Mouse (Mus musculus) T-helper 17 cell (primary cell): Measurements from ENCODE around the gene Zbtb37.
"Not testable (repeated sequence)": the region's sequence is repeated elsewhere in the genome, so short reads cannot be mapped to it uniquely, and the experiment has no call there.

ENCODE experiments used
- in situ Hi-C, 2 experiments: fragments of 300-600 bp; cut with MboI, MseI; formaldehyde crosslinking; loops; 1 replicate in 1 of 2; 2 replicates in 1 of 2; pipeline ENCODE4 v1.15.1; 2025; ENCODE audit warnings: high pct_unique_total_duplicates in 2 of 2

Gene Zbtb37

DNA sequence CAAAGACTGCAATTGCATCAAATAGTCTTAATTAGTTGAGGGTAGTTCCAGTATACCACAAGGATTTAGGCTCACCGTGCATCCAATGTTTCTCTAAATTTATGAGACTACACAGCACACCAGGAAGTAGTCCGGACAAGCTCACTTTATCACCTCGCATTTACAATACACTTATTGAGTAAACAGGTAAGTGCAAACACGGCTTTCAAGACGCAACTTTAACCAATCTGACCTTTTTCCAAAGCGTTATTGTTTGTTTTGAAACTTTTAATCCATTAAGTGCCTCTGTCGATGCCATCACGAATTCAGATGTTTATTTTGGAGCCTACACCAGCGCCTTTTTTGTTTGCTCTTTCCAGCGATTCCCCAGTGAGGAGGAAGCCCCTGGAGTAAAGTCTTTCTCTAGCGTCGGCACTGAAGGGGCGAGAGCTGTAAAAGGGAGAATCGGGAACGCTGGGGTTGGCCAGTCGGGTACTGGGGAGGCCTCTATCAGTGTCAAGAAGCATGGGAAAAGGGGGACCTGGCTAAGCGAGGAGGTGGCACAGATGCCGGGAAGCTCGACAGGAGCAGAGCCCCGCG is 704 bp downstream of the Zbtb37 start:
- in situ Hi-C loops, result no loop called here

DNA sequence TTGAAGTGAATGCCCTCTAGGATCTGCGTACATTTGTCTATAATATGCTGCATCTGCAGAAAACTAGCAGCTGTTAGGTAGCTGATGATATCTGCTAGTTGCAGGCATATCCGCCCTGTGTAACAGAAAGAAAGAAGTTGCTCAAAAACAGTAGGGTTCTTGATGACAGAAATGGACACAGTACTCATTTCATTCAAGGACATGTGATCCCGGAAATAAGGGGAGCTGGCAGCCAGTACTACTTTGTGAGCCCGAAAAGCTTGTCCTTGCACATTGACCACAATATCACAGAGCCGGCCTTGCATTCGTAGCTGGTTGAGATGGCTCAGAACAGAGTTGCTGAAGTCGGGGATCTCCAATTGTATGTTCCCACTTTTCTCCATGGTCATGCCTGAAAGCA is 2.3 kb downstream of the Zbtb37 start:
- in situ Hi-C loops, result no loop called here

DNA sequence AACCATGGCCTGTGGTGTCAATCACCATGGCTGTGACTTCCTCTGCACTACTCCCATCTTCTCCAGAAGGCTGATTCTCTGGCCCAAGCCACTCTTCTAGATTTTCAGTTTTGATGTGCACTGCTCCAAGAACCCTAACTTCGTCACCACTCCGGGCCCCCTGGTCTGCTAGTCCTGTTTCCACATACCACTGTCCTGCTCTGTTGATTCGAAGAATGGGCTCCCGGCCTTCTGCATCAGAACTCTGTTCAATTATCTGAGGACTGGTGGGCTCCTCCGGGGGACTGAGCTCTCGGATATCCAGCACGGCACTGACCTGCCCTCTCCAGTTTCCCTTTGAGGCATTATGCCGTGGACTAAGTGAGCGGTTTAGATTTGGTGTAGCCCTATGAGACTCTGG is 2.8 kb downstream of the Zbtb37 start:
- in situ Hi-C loops, result no loop called here

DNA sequence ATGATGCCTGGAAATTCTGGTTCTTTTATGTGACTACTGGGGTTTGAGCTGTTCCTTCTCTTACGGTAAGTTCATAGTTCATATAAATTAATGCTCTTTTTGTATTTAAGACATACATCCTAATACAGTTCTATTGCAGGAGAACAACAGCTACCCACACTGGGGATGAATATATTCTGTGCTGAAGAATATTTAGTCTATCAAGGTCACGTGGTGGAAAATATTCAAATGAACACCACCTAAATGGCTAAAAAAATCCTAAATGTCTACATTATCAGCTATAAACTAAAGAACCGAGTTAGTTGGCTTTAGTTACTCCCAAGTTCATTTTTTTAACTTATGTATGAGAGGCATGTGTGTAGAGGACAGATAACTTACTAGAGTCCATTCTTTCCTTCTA is 4.6 kb downstream of the Zbtb37 start:
- in situ Hi-C loops, result no loop called here

DNA sequence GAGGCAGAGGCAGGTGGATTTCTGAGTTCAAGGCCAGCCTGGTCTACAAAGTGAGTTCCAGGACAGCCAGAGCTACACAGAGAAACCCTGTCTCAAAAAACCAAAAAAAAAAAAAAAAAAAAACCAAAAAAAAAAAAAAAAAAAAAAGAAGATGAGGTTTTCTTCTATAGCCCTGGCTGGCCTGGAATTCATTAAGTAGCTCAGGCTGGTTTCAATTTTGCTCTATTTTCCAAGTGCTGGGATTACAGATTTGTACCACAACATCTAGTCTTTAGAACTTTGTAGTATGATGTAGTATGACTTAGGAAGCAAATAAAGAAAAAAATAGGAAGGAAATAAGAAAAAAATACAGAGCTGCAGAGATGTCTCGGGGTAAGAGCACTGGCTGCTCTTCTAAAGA is 6.2 kb downstream of the Zbtb37 start:
- in situ Hi-C loops, result not testable (repeated sequence)

DNA sequence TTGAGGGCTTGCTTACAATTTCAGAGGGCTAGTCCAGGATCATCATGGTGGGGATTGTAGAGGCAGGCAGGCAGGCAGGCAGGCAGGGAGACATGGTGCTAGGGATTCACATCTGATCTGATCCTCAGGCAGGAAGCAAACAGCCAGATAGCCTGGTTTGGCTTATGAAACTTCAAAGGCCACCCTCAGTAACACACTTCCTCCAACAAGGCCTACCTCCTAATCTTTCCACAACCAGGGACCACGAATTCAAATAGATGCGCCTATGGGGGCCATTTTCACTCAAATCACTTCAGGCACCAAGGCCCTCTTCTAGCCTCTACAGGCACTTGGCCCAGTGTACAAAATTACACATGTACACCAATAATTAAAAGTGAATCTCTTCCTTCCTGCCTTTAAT is 7.5 kb downstream of the Zbtb37 start:
- in situ Hi-C loops, result no loop called here

DNA sequence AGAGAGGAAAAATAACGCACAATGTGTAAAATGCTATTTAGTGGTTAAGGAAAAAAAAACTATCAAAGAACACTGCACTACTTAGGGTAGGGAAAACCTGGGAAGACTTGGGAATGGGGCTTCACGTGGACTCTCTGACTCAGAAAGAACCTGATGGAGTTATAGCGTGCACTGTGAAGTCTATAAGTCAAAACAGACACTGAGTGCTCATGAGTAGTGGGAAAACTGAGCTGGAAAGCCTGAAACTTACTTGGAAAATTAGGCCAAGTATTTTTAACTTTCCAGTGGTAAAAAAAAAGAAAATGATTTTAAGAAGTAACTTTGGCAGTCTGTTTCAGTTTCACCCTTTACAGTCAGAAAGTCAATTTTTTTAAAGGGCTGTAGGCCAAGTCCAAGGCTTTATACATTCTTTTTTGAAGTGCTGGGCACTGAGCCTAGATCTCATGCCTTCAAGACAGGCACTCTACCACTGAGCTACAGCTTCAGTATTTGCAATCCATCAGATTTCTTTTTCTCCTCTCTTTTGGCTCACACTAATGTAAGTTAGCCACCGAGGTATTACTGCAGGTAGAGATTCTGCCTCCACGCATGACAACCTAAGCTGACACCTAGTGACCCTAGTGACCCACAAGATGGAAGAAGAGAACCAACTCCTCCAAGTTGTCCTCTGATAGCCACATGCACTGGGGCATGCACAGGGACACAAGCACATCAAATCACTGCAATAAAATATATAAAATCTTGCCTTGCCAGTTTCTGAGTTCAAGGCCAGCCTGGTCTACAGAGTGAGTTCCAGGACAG is 9.0 kb downstream of the Zbtb37 start:
- in situ Hi-C loops, result no loop called here

DNA sequence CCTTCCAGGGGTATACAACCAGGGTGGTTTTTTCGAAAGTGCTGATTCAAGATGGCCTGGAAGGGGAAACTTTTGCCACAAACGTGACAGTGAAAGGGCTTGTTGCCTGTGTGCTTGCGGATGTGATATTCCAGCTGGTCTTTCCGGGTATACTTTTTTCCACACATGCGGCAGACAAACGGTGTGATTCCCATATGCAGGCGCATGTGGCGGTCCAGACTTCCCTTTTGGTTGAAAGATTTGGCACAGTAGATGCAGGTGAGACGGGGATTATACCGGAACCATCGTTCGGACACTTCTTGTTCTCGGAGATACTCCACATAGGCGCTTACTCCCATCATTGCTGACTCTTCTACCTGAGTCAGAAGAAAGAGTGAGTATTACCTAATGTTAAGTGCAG is 14.6 kb downstream of the Zbtb37 start:
- in situ Hi-C loops, result loop anchor here in 1 of 2 experiments (5.0 kb wide), 1 partner anchor 38 kb away; no protein-coding TSS in a partner anchor

DNA sequence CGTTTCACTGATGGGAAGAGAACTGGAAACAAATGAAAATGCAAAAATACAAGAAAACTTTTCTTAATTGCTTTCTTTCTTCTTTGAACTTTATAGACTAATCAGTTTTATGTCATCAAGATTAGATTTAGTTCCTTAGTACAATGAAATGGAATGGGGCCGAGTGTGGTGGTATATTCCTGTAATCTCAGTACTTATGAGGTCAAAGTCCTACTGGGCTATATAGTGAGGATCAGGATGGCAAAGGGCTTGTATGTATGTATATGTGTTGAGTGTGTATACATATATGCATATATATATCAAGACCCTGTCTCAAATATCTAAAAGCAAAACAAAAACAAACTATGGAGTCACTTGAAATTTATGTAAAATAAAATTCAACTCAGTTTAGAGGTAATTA is 18.3 kb downstream of the Zbtb37 start:
- in situ Hi-C loops, result no loop called here

DNA sequence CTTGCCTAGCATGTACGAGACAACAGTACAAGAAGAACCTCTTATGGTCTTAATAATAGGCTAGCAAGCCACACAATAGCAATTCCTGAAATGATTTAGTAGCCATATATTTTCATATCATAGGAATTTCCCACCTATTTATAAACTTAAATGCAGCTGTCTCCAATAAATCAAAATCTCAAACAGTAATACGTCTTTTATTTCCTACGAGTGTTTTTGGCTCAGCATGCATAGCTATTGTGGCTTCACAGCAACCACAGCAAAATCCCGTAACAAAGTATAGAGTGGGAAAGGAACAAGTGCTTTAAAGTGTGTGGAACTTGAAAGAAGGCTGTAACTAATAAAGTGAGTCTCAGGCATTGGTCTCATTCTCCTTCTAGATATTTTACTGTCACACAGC is 24.2 kb downstream of the Zbtb37 start:
- in situ Hi-C loops, result no loop called here

DNA sequence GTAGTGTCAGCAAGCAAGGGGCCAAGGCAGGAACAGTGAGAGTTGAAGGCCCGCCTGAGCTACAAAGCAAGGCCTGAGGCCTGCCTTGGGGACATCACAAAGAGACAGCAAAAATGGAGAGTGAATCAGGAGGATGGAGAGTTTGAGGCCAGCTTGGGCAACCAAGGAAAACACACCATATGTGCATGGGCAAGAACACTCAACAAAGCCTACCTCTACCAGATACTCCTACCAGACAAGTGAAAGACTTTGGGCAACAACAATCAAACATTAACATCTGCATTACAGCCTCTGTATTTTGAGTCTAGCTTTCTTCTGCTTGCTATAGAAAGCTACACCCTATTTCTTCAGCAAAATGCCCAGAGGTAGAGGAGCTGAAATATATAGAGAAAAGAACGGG is 26.6 kb downstream of the Zbtb37 start:
- in situ Hi-C loops, result no loop called here

DNA sequence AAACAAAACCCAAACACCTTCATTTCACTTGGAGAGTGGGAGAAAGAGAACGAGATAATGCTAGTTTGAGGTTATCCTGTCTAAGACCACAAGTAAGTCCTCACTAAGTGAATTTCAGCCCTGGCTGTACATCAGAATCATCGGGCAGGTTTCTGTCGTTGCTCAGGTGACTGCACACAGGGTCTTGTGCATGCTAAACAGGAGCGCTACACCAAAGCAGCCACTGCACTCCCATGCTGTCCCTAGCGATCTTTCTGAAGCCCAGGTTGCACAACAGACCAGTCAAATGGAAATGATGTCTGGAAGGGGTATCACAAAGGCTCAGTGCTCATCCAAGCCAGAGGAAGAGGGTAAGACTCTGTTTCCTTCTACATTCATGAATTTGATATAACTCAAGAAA is 28.2 kb downstream of the Zbtb37 start:
- in situ Hi-C loops, result no loop called here

DNA sequence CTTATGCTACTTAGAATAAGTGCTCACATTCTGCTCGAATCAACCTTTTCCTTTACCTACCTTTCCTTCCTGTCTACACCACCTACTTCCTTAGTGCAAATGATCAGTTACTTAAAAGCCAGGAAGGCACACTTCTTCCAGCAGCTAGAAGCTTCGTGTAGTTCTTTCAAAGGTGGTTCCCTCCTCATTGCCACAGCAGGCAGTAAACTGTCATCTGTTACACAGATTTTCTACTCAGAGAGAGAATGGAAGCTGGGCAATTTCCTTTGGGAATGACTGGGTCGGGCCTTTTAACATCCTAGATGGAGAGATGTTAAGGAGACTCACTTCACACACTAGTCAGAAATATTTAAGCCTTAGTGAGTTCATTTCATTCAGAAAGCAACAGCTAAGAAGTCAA is 29.1 kb downstream of the Zbtb37 start:
- in situ Hi-C loops, result no loop called here

DNA sequence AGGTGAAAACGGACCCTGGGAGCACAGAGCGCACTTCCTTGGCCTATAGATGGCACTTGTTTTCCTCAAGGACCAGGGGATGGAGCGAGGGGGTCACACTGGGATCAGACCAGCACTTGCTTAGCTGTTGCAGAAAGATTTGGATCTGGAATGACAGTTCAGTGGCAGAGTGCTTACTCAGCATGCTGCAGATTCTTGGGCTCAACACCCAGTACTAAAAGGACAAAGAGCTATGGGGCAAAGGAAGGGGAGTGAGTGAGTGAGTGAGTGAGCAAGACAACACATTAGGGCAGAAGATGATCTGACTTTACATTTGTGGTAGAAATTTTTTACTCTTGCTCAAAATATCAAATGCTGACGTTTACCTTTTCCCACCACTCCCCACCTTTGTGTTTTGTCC is 29.7 kb downstream of the Zbtb37 start:
- in situ Hi-C loops, result no loop called here

DNA sequence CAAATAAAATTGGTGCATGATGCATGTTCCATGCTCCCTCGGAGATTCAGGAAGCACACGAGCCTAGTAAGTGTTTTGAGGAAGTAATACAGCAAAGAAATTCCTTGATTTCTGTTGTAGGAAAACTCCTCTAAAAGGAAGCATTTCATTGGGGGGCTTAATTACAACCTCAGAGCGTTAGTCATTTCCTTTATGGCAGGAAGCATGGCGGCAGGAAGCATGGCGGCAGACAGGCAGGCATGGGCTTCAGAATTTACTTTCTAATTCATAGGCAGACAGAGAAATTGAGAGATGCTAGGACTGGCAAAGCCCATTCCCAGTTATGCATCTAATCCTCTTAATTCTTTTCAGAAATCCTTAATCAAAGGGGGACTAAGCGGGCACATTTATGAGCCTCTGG is 40.8 kb downstream of the Zbtb37 start:
- in situ Hi-C loops, result no loop called here

DNA sequence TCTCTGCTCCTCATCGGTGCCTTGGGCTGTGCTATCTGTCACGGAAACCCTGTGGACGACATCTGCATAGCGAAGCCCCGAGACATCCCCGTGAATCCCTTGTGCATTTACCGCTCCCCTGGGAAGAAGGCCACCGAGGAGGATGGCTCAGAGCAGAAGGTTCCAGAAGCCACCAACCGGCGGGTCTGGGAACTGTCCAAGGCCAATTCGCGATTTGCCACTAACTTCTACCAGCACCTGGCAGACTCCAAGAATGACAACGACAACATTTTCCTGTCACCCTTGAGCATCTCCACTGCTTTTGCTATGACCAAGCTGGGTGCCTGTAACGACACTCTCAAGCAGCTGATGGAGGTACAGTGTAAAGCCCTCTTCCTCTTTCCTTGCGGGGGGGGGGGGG is 45.3 kb downstream of the Zbtb37 start:
- in situ Hi-C loops, result no loop called here

DNA sequence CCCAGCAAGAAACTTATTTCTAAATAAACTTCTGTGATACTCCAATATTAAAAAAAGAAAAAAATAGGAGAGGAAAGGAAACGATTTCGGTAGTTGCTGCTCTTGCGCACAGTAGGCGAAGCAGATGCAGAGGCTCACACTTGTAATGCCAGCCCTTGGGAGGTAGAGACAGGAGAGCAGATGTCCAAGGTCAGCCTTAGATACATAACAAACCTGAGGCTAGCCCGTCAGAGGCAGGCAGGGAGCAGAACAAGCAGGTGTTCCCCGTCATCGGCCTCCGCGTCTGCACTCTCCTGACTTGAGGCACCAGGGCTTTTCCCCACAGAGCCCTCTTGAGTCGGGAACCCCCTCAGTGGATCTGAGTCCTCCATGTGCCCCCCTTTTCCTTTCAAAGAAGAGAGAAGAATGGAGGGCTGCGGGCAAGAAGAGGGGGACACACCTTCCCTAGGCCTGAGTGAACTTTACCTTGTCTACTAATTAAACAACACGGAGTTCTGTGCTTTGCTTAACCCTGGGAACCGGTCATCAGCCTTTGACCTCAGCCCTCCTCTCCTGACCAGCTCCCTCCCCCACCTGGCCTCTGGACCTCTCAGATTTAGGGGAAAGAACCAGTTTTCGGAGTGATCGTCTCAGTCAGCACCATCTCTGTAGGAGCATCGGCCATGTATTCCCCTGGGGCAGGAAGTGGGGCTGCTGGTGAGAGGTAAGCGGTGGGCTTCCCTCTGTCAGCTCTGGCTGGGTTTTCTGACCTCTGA is 47.6 kb downstream of the Zbtb37 start:
- in situ Hi-C loops, result no loop called here

DNA sequence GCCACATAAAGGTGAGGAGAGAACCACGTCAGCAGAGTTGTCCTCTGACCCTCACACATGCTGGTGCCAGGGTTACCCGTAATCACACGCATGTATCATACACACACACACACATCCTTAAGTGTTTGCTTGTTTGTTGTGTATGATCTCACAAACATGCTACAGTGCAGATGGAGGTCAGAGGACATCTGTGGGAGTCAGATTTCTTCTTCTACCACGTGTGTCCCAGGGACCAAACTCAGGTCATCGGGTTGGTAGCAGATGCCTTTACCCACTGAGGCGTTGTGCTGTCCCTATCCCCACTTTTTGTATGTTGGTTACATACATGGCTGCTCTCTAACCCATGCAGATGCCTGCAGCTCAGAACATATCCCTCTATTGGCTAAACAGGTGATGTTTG is 49.2 kb downstream of the Zbtb37 start:
- in situ Hi-C loops, result no loop called here

DNA sequence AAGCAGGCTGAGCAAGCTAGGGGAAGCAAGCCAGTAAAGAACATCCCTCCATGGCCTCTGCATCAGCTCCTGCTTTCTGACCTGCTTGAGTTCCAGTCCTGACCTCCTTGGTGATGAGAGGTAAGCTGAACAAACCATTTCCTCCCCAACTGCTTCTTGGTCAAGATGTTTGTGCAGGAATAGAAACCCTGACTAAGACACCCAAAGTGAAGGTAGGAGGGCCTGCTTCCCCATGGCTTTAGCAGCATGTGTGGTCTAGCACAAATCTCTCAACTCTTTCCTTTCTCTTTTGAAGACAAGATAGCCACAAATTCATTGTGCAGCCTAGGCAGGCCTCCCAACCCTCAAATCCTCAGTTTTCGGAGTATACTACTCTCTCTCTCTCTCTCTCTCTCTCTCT is 49.9 kb downstream of the Zbtb37 start:
- in situ Hi-C loops, result loop anchor here in 1 of 2 experiments (5.0 kb wide), 1 partner anchor 38 kb away; no protein-coding TSS in a partner anchor

DNA sequence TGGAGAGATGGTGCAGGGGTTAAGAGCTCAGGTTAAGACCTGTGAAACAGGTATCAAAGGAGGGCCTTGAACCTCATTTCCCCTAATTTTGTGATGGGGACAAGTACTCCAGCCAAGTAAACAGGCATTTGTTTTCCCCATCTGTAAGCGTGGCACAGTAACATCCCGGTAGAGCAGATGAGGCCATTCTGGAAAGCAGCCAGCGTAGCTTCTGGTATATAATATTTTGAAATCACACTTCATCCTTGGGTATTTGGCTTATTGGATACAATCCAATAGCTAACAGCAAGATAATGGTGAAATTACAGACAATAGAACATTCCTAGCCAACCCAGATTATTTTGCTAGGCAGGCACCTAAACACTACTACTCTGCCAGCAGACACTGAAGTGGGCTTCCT is 51.8 kb downstream of the Zbtb37 start:
- in situ Hi-C loops, result loop anchor here in 1 of 2 experiments (5.0 kb wide), 1 partner anchor 39 kb away; no protein-coding TSS in a partner anchor

DNA sequence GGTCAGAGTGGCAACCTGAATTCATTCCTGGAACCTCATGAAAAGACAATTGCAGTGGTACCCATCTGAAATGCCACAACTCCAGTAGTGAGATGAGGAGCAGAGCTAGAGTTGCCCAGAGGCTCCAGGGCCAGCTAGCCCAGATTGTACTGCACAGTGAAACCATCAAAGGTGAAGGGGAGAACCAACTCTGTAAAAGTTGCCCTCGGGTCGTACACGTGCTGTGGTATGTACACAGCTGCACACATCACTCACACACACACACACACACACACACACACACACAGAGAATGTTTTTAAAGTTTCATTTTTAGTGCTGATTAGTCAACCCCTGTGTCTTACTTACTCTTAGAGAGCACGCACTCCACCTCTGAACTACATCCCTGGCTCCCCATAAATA is 53.3 kb downstream of the Zbtb37 start:
- in situ Hi-C loops, result loop anchor here in 1 of 2 experiments (5.0 kb wide), 1 partner anchor 41 kb away; no protein-coding TSS in a partner anchor

DNA sequence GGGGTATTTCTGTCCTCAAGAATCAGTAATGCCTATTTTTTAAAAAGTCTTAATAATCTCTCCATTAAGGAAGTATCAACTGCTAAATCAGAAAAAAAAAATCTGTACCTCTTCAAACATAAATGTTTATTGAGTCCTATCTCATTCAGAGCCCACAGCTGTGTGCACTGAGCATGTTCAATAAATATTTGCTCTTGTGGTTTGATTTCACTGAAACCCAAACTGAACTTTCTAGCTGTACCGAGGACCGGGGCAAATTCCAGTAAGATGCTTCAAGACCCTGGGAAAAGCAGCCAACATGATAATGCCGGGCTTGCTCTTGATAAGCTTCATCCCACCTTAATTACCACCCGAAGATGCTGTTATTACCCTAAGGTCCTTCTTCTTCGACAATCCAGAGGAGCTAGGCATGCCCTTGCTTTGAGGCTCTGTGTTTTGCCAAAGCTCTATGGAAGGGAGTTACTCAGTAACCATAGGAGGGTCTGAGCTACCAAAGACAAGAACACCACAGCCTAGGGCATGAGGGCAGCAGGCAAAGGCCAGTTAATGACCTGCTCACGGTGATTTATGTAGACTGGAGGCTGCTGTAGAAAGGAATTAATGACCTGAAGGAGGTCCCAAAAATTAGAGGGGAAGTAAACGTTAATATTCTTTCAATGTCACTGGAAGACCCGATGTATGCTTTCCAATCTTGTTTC is 54.0 kb downstream of the Zbtb37 start:
- in situ Hi-C loops, result loop anchor here in 1 of 2 experiments (5.0 kb wide), 1 partner anchor 42 kb away; no protein-coding TSS in a partner anchor
